13 mouse cellular contexts compared by ENCODE assay signal in genomic region chr13:44086801-44087200, GRCm38 (mm10).
DNase-seq lines count a peak whose midpoint lies in the region; ATAC-seq and TF ChIP-seq lines count a peak whose summit lies in the region.
"Had no signal": no experiment of that assay in that cellular context is flagged by ENCODE, and none has a peak within 500 bp of the region (broad histone marks: within the 10 kb centered on the region; RNA-seq: fewer than 3 reads in every experiment).

No protein-coding gene starts in this region.

- no peak for TF ChIP-seq EP300 in heart, postnatal 0 days (IDR thresholded peaks at IDR 0.05; ENCODE audit: low read depth)

- peaks cover 11% of the 10 kb centered on the region; the same call in 1 of the 2 replicates for H3K4me1 ChIP-seq in heart, postnatal 0 days (ENCODE audit: control insufficient read depth, insufficient read depth)
- H3K4me1 ChIP-seq in midbrain, postnatal 0 days (ENCODE audit: insufficient read depth, low read length): no peaks in the 10 kb centered on the region
- no peaks in the 10 kb centered on the region for H3K4me1 ChIP-seq in midbrain, embryonic 11.5 days (ENCODE audit: control insufficient read depth, insufficient read depth, low read length)
- H3K4me1 ChIP-seq in hindbrain, embryonic 14.5 days (replicated peaks; ENCODE audit: control insufficient read depth, insufficient read depth, low read length): no peaks in the 10 kb centered on the region
- H3K4me1 ChIP-seq: hindbrain, embryonic 15.5 days; liver, embryonic 15.5 days; midbrain, embryonic 15.5 days had no signal

- 53% methylated on average over 4 of the region's 4 CpGs for WGBS in heart, postnatal 0 days
- 53% methylated on average over 4 of the region's 4 CpGs for WGBS in midbrain, postnatal 0 days
- 70% methylated on average over 4 of the region's 4 CpGs for WGBS in midbrain, embryonic 11.5 days
- WGBS in hindbrain, embryonic 14.5 days: 61% methylated on average over 4 of the region's 4 CpGs

- no peak overlapping the region for H3K4me2 ChIP-seq in heart, postnatal 0 days (ENCODE audit: low read depth, low read length)
- H3K4me2 ChIP-seq in midbrain, postnatal 0 days (ENCODE audit: low read depth, low read length, poor library complexity, severe bottlenecking): no peak overlapping the region
- H3K4me2 ChIP-seq in midbrain, embryonic 11.5 days: no peak overlapping the region
- no peak overlapping the region for H3K4me2 ChIP-seq in hindbrain, embryonic 14.5 days (replicated peaks)
- H3K4me2 ChIP-seq: hindbrain, embryonic 15.5 days; liver, embryonic 15.5 days; midbrain, embryonic 15.5 days had no signal

- no peaks in the 10 kb centered on the region for H3K9me3 ChIP-seq in heart, postnatal 0 days (replicated peaks; ENCODE audit: control insufficient read depth, low read length)
- H3K9me3 ChIP-seq in midbrain, postnatal 0 days (ENCODE audit: low read length): no peaks in the 10 kb centered on the region
- H3K9me3 ChIP-seq in midbrain, embryonic 11.5 days (ENCODE audit: control insufficient read depth, low read length): no peaks in the 10 kb centered on the region
- H3K9me3 ChIP-seq in hindbrain, embryonic 14.5 days (ENCODE audit: control insufficient read depth, low read length): no peaks in the 10 kb centered on the region
- H3K9me3 ChIP-seq: hindbrain, embryonic 15.5 days; liver, embryonic 15.5 days; midbrain, embryonic 15.5 days had no signal

- no peak overlapping the region; the same call in 1 of the 2 replicates for H3K27ac ChIP-seq in heart, postnatal 0 days (ENCODE audit: low read depth)
- no peak overlapping the region for H3K27ac ChIP-seq in midbrain, postnatal 0 days (ENCODE audit: low read depth, low read length)
- H3K27ac ChIP-seq in midbrain, embryonic 11.5 days (ENCODE audit: low read depth, low read length): no peak overlapping the region
- H3K27ac ChIP-seq in hindbrain, embryonic 14.5 days: no peak overlapping the region
- H3K27ac ChIP-seq: hindbrain, embryonic 15.5 days; liver, embryonic 15.5 days; midbrain, embryonic 15.5 days had no signal

- peak; percentile 28 for DNase-seq in heart, postnatal 0 days (ENCODE audit: low spot score)
- no peak for DNase-seq in heart, adult 9 months (ENCODE audit: low spot score in 2 of 2)
- DNase-seq in midbrain, postnatal 0 days (ENCODE audit: low spot score): peak; percentile 38
- DNase-seq in midbrain, embryonic 11.5 days (ENCODE audit: low spot score, missing footprints): no peak
- DNase-seq in frontal cortex, postnatal 36 days (ENCODE audit: low spot score in 2 of 2): peak; percentile 42 to 46
- peak; percentile 25 to 52 for DNase-seq in right cerebral cortex, postnatal 36 days (ENCODE audit: low spot score in 2 of 2)
- no peak for DNase-seq in neural tube, embryonic 10.5 days (ENCODE audit: extremely low spot score, low spot score)
- no peak for DNase-seq in hindbrain, embryonic 14.5 days (ENCODE audit: low spot score)
- DNase-seq: heart, adult 18-20 months had no signal

- no peak overlapping the region for H3K4me3 ChIP-seq in heart, postnatal 0 days (ENCODE audit: low read depth, low read length)
- H3K4me3 ChIP-seq in midbrain, postnatal 0 days (ENCODE audit: low read depth, low read length): no peak overlapping the region
- no peak overlapping the region for H3K4me3 ChIP-seq in midbrain, embryonic 11.5 days (ENCODE audit: low read depth, low read length)
- no peak overlapping the region for H3K4me3 ChIP-seq in hindbrain, embryonic 14.5 days (replicated peaks; ENCODE audit: low read length)
- H3K4me3 ChIP-seq: hindbrain, embryonic 15.5 days; liver, embryonic 15.5 days; midbrain, embryonic 15.5 days had no signal

- H3K27me3 ChIP-seq in heart, postnatal 0 days (ENCODE audit: control insufficient read depth, insufficient read depth, low read length): no peaks in the 10 kb centered on the region
- no peaks in the 10 kb centered on the region for H3K27me3 ChIP-seq in midbrain, postnatal 0 days (ENCODE audit: insufficient read depth, low read length)
- H3K27me3 ChIP-seq in midbrain, embryonic 11.5 days (ENCODE audit: control insufficient read depth, insufficient read depth, low read length): no peaks in the 10 kb centered on the region
- no peaks in the 10 kb centered on the region for H3K27me3 ChIP-seq in hindbrain, embryonic 14.5 days (ENCODE audit: control insufficient read depth, insufficient read depth, low read length)
- H3K27me3 ChIP-seq: CH12.LX; hindbrain, embryonic 15.5 days; liver, embryonic 15.5 days; midbrain, embryonic 15.5 days had no signal

- H3K36me3 ChIP-seq in heart, postnatal 0 days (replicated peaks; ENCODE audit: control insufficient read depth, insufficient read depth, low read length): no peaks in the 10 kb centered on the region
- H3K36me3 ChIP-seq in midbrain, postnatal 0 days (ENCODE audit: insufficient read depth, low read length): no peaks in the 10 kb centered on the region
- no peaks in the 10 kb centered on the region for H3K36me3 ChIP-seq in midbrain, embryonic 11.5 days (ENCODE audit: control insufficient read depth, insufficient read depth, low read length)
- H3K36me3 ChIP-seq in hindbrain, embryonic 14.5 days (replicated peaks; ENCODE audit: control insufficient read depth, insufficient read depth): no peaks in the 10 kb centered on the region
- H3K36me3 ChIP-seq: hindbrain, embryonic 15.5 days; liver, embryonic 15.5 days; midbrain, embryonic 15.5 days had no signal

- ATAC-seq in heart, postnatal 0 days (ENCODE audit: insufficient read depth, low read depth): no peak
- ATAC-seq in midbrain, postnatal 0 days (ENCODE audit: low FRiP score): no peak
- ATAC-seq in midbrain, embryonic 11.5 days (ENCODE audit: low FRiP score): no peak
- no peak for ATAC-seq in hindbrain, embryonic 14.5 days (ENCODE audit: low FRiP score)
- ATAC-seq: midbrain, embryonic 15.5 days had no signal

- no peak for TF ChIP-seq CTCF in heart, postnatal 0 days (IDR thresholded peaks at IDR 0.05; ENCODE audit: low read depth)
- TF ChIP-seq CTCF in midbrain, postnatal 0 days (IDR thresholded peaks at IDR 0.05): no peak

- H3K9ac ChIP-seq in heart, postnatal 0 days (replicated peaks; ENCODE audit: low read depth, low read length): no peak overlapping the region
- H3K9ac ChIP-seq in midbrain, postnatal 0 days (replicated peaks; ENCODE audit: low read length, poor library complexity, severe bottlenecking): no peak overlapping the region
- no peak overlapping the region for H3K9ac ChIP-seq in midbrain, embryonic 11.5 days (ENCODE audit: low read length)
- H3K9ac ChIP-seq in hindbrain, embryonic 14.5 days: no peak overlapping the region
- H3K9ac ChIP-seq: hindbrain, embryonic 15.5 days; liver, embryonic 15.5 days; midbrain, embryonic 15.5 days had no signal

Comparison
In these comparisons a context has a peak if more than half of its experiments do, and no peak if none do; other contexts are left out.
1. DNase-seq: peak in heart, postnatal 0 days (single experiment), midbrain, postnatal 0 days (single experiment), frontal cortex, postnatal 36 days (2 of 2) and right cerebral cortex, postnatal 36 days (2 of 2); none in heart, adult 9 months (0 of 2), midbrain, embryonic 11.5 days (single experiment), neural tube, embryonic 10.5 days (single experiment) and hindbrain, embryonic 14.5 days (single experiment).